Mouse (Mus musculus) kidney, adult 2 months (tissue): ENCODE measurements around the gene Fras1.

Experiments
- CTCF ChIP-seq: fragments of 200-500 bp; conservative IDR thresholded peaks from 2 replicates; pipeline ENCODE4 v1.5.1; 2011; ENCODE audit warnings: low read depth, mild to moderate bottlenecking, control low read depth, low read length, moderate library complexity, mixed read lengths; ENCODE audit not compliant: insufficient read depth, insufficient read length
- POLR2A ChIP-seq: fragments of 200-500 bp; IDR thresholded peaks from one replicate; pipeline ENCODE4 v1.6.1; 2011; ENCODE audit warnings: low read depth, low read length, control low read depth

DNA sequence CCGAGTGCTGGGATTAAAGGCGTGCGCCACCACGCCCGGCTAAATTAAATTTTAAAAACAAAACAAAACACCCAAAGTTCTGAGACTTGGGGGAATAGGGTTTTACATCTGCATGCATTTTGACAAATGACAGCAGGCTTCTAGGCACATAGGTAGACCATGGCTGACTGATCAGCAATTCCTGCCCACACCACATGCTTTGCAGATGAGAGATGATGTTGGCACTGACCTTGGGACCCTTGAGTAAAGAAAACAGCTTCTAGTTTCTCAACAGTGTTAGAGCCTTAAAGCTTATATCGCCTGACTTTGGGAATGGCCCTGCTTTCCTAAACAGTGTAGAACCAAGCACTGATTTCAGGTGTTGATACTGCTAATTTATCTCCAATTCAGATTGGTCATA lies 216.9 kb downstream of the Fras1 start:
- TF ChIP-seq POLR2A (no peak), CTCF (no peak)
